Mouse (Mus musculus) kidney, postnatal 25 days (tissue): ENCODE results near the gene Fubp1.

Experiments
- DNase-seq, 2 experiments: peaks; one replicate each; pipeline ENCODE4 v3.0.0; 2021; ENCODE audit warnings: mixed read lengths in 2 of 2

Gene Fubp1

DNA sequence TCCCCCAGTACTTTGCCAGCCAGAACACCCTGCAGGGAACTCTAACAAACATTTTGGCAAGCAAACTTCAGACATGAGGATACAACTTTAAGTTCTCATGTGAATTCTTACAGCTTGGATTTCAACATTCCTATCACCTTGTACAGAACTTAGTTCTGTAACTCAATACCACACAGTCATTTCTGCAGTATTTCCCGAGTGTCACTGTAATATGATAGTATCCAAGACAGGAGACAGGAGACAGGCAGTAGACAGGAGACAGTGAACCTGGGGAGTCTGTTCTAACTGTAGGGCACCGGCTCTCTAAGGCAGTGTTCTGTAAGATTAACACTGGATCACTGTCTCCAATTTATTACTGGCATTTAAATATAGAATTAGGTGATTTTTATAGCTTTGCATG, 68.2 kb downstream of the Fubp1 start:
- no peak for DNase-seq

DNA sequence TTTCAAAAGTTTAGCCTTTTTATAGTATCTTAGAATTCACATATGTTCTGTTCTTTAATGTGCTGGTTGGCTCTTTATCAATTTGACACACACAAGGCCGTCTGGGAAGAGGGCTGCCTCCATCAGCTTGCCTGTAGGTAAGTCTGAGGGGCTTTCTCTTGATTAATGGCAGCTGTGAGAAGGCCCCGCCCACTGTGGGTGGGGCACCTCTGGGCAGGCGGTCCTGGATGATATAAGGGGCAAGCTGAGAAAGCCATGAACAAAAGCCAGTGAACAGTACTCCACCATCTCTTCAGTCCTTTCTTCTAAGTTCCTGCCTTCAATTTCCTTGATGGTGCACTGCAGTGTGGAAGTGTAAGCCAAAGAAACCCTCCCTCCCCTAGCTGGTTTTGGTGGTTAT, 71.9 kb downstream of the Fubp1 start:
- DNase-seq: no peak

DNA sequence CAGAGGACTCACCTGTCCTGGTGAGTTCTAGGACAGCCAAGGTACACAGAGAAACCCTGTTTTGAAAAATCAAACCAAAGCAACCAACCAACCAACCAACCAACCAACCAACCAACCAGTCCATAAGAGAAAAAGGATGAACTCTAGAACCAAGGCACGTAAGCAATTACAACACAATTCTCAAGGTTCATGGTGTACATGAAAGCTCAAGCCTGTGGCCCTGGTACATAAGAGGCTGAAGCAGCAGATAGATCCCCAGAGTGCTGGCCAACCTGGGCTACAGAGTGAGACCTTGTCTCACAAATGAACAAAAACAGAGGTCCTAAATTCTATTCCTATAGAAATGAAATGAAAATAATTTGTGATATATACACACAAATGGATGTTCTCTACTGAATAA, 74.1 kb downstream of the Fubp1 start:
- DNase-seq: no peak

DNA sequence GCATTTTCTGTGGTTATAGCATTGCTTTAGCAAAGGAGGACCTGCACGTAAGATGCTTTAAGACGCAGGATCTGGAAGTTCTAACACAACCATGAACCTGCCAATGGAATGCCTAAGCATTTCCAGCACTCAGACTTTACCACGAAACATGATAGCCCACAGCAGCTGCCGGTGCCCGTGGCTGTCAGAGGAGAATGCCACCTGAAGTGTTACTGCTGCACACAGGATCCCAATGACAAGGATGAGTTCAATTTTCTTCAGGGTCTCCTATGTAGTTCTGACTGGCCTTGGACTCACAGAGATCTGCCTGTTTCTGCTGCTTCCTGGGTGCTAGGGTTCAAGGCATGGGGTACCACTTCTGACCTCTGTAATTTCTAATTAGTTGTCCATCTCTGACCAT, 74.5 kb downstream of the Fubp1 start:
- DNase-seq: no peak
